Mouse (Mus musculus) left cerebral cortex, adult 11 months (tissue): ENCODE measurements around the gene Disc1.

Source experiments
- DNase-seq: peaks from one replicate; pipeline ENCODE4 v3.0.0; 2022; ENCODE audit warnings: low spot score

Gene Disc1

DNA sequence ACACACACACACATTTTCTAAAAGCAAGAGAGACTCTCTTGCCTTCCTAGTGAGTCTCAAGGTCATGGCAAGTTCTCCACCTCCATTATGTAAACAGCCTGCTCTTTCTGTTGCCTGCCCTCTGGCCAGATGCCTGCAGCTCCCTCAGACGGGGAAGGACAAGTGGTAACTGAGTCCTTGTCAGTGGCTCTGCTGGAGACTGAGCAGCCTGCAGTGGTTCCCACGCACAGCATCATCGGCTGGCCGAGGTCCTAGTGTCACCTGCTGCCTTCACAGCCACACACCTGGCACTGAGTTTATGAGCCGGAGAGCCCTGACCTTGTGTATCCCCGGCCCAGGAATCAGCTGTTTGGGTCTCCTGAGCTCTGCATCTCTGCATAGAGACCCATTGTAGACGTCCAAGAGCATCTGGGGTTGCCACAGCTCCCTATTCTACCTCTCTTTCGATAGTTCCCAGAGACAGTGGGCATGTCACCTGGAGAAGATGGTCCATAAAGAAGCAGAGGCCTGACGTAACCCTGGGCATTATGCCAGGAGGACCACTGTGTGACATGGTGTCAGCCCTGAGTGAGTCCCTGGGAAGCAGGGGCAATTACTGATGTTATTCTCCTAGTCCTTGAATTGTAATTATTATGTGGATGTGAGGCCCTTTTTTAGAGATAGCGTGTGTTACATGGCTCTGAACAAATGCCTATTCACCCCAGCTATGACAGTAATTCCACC is 169.2 kb downstream of the Disc1 start:
- no peak for DNase-seq

DNA sequence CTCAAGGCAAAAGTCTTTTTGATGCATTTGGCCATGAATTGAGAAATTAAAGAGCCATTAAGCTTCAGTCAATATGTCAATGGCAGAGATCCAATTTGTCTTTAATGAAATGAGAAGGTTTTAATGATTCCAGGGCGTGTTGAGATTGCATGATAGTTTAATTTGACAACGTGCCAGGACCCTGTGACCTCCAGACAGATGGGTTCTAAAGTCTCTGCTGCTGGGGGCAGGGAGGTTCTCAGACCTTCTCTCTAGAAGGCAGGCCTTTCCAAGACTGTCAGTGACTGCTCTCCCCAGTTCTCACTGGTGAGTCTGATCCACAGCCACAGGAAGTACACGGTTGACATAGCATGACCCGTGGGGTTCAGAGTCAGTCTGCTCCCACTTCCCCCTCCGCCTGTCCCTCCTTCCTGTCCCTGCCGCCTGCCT is 170.3 kb downstream of the Disc1 start:
- DNase-seq: no peak

DNA sequence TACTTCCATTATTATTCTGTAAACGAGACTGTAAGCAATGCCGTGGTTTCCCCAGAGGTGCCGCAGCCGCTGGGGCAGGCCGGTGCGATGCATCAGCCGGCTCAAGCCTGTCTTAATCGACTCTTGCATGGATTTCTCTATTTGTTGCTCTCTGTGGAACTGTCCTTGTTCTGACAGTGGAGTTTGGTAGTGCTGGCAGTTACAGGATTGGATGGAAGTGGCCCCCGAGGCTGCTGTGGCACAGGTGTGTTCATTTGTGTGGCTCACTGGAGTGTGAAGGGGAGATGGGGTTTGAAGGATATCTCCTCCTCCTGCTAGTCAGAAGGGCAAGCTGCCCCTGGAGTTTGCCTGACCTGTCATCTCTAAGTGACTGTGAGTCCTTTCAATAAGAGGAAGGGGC is 171.3 kb downstream of the Disc1 start:
- DNase-seq: no peak

DNA sequence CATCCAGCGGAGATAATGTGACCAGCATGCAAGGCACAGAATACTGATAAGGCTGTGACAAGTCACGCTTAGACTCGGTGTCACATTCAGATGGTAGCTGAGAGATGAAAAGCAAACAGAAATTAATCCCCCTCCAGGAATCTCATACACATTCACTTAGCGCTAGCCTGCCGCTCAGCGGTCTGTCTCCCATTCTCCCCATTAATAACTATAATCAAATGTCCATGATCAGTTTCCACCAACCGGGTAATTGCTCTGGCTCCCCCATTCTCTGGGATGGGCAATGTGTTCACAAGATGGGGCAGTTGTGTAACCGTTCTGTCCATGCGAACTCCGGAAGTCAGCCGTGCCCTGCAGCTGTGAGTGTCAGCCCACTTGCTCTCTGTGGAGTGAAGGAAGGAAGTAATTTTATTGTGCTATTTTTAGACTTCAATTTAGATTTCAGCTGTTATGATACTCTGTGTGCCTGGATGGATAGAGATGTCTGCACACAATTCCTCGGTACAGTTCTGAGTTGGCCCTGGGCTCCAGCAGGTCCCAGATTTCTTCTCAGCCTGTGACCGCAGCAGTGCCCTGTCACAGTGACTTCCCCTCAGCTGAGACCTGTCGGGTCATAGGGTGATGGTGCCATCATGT is 173.1 kb downstream of the Disc1 start:
- DNase-seq: no peak

DNA sequence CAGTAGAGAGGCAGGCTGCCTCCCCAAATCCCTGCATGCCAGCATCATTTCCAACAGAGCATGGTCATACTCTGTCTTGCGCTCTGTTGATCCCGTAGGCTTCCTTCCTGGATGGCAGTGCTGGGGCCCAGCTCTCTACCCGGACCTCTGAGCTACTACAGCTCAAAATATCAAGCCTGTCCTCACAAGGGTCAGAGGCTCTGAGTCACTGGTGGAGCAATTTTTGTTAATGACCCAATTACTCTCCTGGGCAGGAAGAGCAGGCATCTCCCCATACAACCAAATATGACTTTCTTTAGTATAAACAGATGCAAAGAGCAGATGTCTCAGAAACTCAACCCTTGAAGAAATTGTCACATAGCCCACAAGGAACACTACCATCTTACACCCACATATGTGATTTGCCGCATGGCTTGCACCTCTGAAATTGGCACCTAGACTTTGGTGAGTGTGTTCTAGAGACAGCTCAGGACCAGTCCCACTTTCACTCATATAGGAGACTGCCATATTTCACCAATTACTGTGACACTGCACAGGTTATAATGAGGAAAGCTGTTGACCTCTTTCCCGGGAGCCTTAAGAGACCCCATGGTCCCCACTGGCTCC is 176.6 kb downstream of the Disc1 start:
- DNase-seq: no peak

DNA sequence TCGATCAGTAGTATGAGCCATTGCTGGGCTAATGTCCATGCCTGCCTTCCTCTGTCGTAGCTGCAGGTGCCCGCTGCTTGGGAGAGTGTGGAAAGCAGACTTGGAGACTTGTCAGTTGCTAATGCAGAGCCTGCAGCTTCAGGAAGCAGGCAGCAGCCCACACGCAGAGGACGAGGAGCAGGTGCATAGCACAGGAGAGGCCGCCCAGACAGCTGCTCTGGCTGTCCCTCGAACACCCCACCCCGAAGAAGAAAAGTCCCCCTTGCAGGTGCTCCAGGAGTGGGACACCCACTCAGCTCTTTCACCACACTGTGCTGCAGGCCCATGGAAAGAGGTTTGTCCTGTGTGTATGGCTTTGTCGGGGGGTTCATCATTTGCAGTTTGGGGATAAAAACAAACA is 178.7 kb downstream of the Disc1 start:
- no peak for DNase-seq

DNA sequence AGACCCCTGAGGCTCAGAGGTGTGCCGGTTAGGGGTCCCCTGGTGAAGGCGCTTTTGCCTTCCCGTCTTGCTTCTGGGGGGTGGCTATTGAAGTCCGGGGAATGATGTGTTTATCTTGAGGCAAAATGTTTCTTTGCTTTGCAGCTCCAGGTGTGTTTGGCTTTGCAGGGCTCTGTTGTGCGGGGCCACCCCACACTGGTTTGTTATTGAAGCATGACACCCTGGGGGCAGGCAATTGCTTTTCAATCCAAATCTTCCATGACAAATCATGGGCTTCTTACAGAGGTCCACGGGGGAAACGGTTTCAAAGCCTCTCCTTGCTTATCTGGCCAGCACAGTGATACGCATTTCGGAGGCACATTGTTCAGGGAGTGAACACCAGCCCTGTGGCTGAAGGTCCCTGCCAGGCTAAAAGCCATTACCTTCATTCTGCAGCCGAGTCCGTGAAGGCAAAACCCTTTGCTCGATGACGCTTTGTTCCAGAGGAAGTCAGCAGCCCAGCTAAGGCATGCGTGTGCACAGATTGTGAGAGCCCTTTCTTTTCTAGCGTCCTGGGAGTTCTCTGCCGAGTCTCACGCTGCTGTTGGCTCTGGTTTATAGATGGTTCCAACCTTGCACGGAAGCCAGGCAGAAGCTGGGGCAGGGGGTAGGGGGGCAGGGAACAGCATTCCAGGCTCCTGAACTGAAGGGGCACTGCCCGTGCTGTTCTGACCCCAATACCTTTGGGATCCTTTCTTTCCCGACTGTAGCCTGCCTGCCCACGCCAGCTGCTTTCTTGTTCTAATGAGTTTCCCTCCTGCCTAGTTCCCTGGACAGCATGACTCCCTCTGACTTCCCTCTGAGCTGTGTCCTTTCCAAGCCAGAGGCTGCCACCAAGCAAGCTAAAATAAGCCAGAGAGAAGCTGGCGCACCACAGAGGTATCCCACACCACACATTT is 182.2 kb downstream of the Disc1 start:
- DNase-seq: no peak

DNA sequence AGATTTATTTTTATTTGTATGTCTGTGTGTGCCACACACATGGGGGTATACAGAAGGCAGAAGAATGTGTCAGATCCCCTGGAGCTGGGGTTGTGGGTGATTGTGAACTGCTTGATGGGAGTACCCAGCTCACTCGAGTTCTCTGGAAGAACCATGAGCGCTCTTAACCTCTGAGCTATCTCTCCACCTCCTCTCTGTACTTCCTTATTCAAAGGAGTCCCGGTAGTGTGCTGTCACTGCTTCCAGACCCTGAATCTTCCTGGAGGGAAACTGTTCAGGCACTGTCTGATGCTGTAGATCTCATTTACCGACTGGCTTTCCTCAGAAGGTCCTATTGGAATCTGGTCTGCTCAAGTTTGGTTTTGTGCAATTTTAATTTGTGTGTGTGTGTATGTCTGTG is 186.8 kb downstream of the Disc1 start:
- no peak for DNase-seq

DNA sequence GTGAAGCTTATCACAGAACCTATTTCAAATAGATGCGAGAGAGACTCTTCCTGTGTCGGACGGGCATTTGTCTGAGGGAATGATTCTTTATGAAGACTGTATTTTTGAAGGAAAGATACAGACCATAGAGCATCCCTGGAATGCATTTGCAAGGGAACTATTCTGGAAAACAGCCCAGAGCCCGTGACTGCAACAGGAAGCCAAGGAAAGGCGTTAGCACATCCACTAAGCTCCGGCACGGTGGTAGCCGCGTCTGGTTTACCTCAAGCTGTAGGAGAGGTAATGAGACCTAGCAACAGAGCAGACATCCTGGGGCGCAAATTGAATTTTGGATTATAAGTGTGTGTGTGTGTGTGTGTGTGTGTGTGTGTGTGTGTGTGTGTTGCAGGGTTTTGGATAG is 188.4 kb downstream of the Disc1 start:
- DNase-seq: no peak

DNA sequence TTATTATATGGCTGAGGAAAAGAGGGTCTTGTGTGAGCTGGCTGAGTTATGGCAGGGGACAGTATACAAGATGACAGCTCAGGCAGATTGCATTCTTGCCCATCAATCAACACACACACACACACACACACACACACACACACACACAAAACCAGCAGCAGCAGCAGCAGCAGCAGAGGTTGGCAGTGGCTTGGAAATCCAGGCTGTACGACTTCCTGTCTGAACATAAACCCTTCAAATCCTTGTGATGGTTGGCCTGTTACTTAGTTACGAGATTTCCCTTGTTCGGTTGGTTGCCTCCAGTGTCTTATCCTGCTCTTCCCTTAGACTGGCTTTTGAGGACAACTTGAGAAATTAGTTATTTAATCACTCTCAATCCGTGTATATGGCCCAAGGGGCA is 188.9 kb downstream of the Disc1 start:
- no peak for DNase-seq

DNA sequence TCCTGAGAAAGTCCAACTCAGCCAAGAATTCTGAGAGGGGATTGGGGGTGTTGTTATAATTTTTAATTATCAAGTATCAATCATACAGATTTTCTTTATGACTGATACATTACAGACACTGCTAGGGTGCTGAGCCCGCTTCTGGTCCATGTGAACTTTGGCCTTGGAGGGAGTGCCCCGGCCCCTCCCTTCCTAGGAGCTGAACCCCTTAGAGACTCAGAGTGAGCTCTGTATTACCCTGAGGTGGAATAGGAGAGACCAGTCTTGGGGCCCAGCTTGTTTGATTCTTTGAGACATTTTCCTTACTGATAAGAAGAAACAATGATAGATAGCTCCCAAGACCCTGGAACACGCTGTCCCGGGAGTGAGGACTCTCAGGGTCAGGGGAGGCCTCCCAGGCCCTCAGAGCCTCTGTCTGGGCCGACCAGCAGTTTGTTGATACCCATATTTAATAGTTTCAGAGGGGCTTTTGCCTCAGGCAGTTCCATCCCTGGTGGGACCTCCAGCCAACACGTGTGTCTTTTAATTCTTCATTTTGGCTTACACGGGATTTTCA is 192.8 kb downstream of the Disc1 start:
- DNase-seq: no peak

DNA sequence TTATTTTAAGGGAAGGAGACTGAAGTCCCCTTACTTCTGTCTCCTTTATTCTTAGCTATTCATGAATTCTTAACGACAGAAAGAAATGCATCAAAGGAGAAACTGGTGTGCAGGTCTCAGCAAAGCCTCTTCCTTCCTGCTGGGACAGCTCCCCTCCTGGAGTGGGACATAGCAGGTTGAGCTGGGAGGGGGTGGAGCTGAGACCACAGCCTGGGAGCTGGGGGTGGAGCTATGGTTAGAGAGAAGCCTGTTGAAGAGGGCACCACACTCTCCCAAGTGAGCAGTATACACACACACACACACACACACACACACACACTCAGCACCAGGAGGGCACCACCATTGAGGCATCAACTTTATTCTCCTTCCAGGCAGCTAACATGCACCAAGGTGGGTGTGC is 193.4 kb downstream of the Disc1 start:
- DNase-seq: no peak

DNA sequence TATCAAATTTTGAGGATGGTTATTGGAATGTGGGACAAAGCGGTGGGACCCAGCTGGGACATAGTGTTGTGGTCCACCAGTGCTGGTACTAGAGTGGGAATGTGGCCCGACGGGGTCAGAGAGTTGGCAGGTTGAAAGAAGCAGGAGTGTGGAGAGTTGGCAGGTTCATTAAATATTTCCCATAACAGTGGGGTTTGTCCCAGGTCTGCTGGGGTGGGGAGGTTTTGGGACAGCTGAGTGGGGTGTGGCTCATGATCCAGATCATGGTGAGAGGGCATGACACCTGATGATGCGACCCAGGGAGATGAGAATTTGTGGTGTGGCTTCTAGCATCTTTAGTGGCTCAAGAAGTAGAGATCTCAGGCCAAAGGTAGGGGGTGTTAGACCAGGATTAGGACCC is 199.0 kb downstream of the Disc1 start:
- no peak for DNase-seq

DNA sequence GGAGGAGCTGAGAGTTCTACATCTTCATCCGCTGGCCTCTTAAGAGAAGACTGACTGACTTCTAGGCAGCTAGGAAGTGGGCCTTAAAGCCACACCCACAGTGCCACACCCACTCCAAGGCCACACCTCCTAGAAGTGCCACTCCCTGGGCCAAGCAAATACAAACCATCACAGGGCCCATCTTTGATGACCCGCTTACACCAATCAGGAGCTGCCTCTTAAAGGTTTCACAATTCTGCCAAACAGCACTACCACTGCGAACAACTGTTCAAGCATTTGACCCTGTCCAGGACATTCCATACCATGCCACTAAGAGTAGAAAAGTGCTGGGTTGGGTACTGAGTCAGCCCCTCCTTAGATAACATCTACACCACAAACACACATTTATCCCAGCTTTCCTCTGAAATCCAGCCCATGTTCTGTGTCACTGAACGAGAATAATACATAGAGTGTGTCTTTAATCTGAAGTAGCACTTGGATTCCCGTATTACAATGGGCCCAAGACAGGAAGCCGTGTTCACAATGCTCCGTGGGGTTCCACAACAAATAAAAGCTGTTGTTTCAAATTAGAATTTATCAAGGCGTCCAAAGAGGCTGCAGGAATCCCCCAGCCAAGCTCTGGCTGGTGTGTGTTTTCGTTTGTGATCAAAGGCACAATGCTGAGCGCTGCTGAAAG is 199.6 kb downstream of the Disc1 start:
- no peak for DNase-seq

DNA sequence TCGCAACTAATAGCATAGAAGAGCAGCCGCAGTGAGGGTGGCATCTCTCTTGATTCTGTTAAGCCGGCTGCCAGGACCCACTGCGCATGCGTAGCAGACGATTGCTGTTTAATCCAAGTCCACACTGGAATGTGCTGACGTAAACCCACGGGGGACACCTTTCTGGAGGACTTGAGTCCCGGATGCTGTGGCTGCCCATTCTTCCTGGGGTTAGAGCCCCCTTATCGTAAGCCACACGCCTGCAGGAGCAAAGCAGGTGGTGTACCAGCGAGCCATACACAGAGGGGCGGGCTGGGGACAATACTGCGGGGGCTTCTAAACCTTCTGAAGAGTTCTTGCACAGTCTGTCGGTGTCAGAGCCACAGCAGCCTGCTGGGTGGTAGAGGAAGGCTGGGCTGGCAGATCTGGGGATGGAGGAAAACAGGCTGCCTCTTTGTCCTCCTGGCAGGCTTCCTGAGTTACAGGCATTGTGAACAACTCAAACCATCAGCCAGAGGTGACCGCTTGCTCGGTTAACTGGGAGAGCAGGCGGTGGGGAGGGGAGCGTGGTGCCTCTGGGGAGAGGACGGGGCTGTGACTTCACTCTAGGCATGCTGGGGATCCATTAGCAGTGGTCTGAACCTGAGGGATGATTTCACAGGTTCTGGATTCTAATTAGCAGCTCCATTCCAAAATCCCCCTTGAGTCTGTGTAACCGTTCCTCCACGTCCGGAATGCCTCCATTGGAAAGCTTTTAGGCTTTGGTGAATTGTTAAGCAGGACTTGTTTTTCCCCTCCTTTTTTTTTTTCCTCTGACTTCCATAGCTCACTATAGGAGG is 200.4 kb downstream of the Disc1 start:
- peak; percentile 92 for DNase-seq

DNA sequence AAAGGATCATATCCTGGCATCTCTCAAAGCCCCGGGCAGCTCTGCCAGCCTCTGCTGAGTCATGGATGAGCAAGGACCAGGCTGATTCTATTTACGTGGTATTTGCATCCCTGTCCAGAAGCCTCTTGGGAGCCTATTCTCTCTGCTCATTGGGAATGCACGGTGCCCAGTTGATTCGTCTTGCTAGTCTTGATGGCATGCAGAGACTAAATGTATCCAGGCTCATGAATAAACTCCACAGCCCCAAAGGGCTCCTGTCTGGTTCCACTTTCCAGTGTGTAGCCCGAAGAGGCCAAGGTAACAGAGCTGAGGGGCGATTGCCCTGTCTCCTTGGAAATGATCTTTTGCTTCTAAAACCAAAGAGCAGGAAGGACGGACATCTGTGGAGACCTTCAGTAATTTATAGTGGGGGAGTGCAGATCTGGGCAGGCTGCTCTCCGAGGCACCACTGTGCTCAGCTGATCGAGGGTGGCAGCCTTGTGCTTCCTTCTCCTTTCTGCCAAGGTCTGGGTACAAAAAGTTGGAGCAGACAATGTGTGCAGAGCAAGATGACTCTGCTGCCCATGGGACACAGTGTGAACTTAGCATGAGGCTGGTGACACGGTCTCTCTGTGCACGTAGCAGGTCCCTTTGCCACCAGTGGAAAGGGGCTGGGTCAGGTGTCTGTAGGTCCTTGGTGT is 201.2 kb downstream of the Disc1 start:
- DNase-seq: no peak

DNA sequence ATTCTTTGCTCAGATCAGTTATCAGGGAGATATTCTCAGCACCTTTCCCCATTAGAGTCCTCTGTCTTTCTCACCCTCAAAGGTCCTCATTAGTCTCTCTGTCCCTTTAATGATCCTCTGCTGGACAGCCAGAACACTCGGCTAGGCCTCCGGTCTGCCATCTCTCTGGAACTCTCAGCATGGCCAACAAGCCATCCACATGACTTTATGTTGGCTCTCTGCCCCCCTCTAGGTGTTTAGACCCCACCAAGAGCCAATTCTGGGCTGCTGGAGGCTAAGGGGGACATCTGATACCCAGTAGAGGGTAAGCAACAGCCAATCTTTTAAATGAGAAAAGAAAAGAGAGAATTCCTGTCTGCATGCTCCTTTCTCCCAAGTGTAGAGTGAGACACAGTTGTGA is 203.7 kb downstream of the Disc1 start:
- DNase-seq: no peak

DNA sequence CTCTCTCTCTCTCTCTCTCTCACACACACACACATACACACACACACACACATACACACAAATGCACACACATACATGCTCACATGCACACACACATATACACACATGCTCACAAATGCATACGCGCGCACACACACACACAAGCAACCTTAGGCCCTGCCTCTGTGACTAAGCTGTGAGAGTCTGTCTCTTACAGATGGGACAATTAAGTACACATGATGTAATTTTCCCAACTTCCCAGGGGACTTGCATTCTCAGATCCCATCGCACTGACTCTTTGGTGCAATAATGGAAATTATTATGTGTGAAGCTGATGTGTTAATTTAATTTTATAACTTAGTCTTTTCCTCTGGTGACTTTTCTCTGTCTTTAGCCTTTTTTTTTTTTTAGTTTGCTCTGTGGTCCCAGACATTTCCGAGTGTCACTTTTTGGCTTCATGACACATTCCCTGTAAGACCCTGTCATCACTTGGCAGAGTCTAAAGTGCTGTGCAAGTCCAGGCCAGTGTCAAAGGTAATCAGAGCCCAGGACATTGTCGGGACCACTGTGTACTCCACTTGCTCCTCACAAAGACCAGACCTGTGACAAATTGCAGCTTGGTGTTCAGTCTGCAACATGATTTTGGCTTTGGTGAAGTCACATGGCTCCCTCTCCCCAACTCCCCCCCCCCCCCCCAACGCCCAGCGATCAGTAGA is 205.0 kb downstream of the Disc1 start:
- no peak for DNase-seq

DNA sequence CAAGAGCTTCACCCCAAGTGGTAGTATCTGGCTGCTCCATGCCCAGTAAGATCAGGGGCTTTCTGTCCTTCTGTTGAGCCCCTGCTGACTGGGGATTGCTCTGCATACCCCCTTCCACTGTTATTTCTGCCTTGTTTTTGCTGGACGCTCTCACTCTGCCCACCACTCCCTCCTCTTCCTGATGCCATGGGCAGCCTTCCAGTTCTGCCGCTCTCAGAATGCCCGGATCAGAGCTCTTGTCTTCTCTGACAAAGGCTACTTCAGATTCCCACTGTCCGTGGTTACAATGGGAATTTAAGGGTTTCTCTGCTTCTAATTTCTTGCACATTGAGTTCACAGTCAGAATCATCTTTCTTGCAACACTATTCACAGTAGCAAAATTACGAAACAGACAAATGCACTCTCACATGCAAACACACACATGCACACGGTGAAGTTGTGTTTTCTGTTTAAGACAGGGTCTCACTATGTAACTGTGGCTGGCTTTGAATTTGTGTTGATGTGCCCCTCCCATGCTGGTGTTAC is 214.2 kb downstream of the Disc1 start:
- no peak for DNase-seq
